Mouse (Mus musculus): ENCODE data around the gene Gm45808.

Gene Gm45808

DNA sequence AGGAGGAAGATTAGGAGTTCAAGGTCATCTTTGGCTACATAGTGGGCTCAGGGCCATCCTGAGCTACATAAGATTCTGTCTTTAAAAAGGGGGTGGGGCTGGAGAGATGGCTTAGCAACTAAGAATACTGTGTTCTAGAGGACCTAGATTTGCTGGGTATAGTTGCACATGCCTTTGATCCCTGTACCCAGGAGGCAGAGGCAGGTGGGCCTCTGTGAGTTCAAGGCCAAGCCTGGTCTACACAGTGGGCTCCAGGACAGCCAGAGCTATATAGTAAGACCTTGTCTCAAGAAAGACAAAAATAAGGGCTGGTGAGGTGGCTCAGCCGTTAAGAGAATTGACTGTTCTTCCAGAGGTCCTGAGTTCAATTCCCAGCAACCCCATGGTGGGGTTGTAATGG lies 36.6 kb downstream of the Gm45808 start:
- DNase-seq (ENCODE audit: low spot score) = no peak

DNA sequence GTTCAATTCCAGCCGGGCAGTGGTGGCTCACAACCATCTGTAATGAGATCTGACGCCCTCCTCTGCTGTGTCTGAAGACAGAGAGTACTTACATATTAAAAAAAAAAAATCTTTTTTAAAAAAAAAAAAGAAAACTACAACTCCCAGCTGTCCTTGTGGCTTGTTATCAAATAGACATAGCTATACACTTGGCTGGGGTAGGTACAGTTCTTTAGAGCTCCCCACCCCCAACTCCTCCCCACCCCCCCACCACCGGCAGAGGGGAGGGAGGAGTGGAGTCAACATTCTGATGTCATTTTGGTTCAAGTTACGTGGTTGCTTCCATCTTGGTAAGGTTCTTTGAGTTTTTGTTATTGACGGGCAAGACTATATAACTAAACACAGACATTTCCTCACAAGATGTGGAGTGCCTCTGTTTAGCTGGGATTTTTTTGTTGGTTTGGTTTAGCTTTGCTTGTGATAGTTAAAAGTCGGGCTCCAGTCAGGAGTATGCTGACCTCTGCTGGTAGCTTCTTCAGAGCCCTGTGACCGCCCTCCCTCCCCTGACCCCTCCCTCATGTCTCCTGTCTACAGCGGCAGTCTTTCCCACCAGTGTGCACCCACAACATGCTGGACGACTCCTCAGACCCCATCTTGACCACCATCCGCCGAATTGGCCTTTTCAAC lies 39.2 kb downstream of the Gm45808 start:
- peak; percentile 44 for DNase-seq (ENCODE audit: low spot score)

DNA sequence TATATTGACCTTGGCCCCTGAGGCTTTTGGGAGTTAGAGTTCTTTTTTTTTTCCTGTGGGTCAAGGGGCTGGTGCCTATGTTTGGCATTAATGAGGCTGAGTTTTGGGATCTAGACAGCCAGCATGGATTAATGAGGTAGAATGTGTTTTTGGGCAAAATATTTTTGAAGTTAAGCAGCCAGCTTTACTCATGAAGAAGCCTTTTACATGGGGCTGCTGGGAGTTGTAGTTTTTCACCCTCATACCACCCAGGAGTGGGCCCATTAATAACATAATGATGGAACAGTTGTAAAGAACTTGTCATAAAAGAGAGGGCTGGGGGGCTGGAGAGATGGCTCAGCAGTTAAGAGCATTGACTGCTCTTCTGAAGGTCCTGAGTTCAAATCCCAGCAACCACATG lies 40.0 kb downstream of the Gm45808 start:
- no peak for DNase-seq (ENCODE audit: low spot score)

DNA sequence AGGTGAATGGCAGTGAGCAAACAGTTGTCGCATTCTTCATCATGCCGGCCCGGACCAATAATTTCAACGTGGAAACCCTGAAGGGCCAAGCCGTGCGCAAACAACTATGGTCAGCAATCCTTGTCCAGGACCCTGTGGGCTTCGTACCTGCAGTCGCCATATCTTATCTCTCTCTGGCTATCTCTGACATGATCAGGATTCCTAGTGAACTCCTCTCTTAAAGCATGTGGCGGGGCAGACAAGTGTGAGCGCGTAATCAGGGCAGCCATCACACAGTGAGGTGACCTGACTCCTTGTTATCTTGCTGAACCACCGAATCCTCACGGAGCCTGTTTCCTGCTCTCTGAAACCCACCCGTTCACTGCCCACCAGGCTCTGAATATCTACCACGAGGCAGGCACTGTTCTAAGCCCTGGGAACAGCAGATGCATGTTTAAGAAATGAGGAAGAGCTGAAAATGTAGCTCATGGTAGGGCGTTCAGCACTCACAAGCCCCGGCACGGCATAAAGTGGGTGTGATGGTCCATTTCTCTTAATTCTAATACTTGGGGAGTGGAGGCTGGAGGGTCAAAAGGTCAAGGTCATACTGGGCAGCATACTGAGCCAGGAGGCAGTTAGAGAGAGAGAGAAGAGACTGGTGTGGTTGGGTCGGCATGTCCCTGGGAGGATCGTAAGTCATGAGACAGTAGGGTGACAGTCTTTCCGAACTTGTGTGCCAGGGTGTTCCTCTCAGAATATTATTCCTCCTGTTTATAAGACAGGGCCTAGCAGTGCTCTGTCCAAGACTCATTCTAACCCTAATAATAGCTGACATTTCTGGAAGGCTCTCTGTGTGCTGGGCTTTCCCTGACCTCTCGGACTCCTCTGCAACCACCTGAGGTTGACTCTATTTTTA lies 42.8 kb downstream of the Gm45808 start:
- DNase-seq (ENCODE audit: low spot score) = no peak

DNA sequence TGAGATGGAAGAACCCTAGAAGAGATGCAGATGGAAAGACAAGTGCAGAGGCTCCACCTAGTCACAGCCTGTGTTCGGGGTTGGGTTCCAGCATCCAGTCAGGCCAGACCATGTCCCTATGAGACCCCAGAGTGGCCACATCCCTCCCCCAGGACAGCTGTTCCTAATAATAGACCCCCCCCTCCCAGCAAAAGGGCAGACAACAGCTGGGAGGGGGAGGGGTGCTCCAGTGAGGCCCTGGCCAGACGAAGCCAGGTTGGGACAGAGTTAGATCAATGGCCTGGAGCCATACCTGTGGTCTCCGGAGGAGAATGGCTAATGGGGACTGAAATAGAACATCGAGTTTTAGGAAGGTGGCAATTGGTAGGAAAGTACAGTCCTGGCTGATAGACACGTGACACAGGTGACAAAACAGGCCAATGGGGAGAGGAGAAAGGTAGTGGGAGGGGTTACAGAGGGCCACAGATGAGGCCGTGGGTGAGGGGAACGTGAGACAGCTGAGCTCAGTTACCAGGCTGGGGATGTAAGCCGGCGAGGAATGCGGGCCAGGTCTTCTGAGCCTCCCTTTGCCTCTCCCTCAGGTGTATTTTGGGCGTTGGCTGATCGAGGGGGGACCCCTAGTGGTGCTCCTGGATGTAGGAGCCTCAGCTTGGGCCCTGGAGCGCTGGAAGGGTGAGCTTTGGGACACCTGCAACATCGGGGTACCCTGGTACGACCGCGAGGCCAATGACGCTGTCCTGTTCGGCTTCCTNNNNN lies 48.9 kb downstream of the Gm45808 start, which contains the start of gene Ruvbl2:
TSS of gene Ruvbl2 (minus strand) at position 576 of the 756 bp plus-strand sequence.
- peak; percentile 61 for DNase-seq (ENCODE audit: low spot score)

- DNase-seq (ENCODE audit: low spot score) = peak; percentile 63
Observed at GRCm38 (mm10) chr7:45437046-45437445, 49.6 kb downstream of the Gm45808 start.

DNA sequence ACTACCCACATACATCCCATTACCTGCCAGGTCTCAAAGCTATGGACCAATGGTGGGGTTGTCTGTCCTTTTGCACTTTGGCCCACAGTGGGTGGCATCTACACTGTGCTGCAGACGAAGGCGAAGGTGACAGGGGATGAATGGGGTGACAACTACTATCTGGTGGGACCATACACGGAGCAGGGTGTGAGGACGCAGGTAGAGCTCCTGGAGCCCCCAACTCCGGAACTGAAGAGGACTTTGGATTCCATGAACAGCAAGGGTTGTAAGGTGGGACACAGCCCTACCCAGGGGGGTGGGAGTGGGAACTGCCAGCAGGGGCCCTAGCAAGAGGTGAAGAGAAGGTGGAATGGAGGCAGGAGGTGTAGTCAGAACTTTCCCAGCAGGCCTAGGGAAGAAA lies 50.2 kb downstream of the Gm45808 start:
- no peak for DNase-seq (ENCODE audit: low spot score)

GRCm38 (mm10) chr7:45435038-45435437 lies 51.6 kb downstream of the Gm45808 start:
- no peak for DNase-seq (ENCODE audit: low spot score)

DNA sequence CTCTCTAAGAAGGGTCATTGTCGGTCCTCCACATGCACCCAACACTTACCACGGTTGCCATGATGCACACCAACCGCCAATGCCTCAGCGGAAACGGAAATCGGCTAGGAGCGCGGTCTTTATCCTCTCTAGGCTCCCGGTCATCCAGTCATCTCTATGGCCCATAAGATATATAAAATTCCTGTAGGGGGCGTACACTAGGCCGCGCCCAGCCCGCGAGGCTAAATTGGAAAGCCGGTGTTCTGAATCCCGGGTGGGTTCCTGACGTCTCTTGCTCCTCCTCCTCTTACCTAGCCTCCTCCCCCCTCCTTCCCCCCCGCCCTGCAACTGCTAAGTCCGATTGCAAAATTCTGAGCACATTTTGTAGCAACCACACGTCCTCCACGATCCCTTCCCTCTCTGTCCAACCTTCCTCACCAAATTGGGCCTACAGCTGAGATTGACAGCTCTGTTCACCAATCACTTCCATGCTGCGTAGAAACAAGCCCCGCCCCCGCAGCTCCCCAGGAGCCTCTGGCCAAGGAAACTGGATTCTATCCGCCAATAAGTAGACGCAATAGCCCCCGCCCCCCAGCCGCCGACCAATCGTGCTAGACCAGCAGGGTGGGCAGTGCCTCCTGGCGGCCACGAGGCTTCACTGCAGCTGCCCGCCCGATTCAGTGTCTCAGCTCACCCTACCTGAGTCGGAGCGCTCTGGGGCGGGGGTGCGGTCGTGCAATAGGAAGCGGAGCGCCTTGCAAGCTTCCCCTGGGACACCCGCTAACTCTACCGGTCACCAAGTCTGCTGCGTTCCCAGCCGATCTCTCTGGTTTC lies 52.2 kb downstream of the Gm45808 start, which contains the start of gene Gys1:
TSS of gene Gys1 (plus strand) at position 642 of the 813 bp plus-strand sequence.
- peak; percentile 97 for DNase-seq (ENCODE audit: low spot score)

DNA sequence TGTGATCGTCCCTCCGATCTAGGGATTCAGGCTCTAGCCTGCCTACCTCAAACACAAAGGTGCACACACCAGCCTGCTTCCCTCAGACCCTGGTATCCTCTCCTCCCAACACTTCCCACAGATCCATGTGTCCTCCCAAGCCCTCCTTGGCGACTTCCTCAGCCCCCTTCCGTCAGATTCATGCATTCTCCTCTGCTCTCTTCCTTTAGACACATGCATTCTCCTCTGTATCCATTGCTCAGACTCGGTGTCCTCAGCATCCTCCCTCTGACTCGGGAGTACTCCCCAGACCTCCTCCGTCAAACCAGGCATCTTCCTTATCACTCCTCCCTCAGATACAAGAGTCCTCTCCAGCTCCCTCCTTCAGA lies 52.8 kb downstream of the Gm45808 start:
- no peak for DNase-seq (ENCODE audit: low spot score)

DNA sequence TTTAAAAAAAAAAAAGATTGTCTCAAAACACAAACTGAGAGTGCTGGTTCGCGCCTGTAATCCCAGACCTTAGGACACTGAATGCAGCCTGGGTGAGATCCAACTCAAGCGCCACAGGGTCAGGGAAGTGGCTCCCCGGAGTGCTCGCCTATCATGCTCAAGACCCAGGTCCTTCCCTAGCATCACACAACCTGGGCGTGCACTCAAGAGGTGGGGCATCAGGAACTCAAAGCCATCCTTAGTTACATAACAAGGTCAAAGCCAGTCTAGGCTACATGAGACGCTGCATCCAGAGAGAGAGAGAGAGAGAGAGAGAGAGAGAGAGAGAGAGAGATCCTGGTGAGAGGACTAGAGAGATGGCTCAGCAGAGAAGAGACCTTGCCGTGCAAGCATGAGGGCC lies 60.1 kb downstream of the Gm45808 start:
- no peak for DNase-seq (ENCODE audit: low spot score)

GRCm38 (mm10) chr7:45421194-45421593 lies 65.4 kb downstream of the Gm45808 start:
- DNase-seq (ENCODE audit: low spot score) = no peak

GRCm38 (mm10) chr7:45420615-45420919 lies 66.0 kb downstream of the Gm45808 start, which contains the start of gene Lhb:
Gene Lhb, plus strand, starts transcription at chr7:45420820.
- no peak for DNase-seq (ENCODE audit: low spot score)

- DNase-seq (ENCODE audit: low spot score) = no peak
Observed at GRCm38 (mm10) chr7:45419859-45420614, 66.6 kb downstream of the Gm45808 start.

- DNase-seq (ENCODE audit: low spot score) = no peak
Observed at GRCm38 (mm10) chr7:45417962-45418492, 68.6 kb downstream of the Gm45808 start.

All from embryo, embryonic 10 days (tissue).